Mouse (Mus musculus) ES-E14 (cell line): Measurements from ENCODE around the gene Neu2. TPM values are rescaled to one million over a fixed set of nuclear protein-coding genes. Genes with fewer than 3 reads are reported as not detected.

ENCODE experiments used
- DNase-seq: peaks from one replicate; pipeline ENCODE4 v3.0.0-alpha.2; 2013; ENCODE audit warnings: low read depth, low spot score
- H3K27ac ChIP-seq: 2 replicates; pipeline ENCODE4 v1.5.1; 2012; ENCODE audit warnings: low read depth, mild to moderate bottlenecking, low read length, moderate library complexity, mixed read lengths; ENCODE audit not compliant: poor library complexity, insufficient read depth, severe bottlenecking
- H3K36me3 ChIP-seq: 2 replicates; pipeline ENCODE4 v1.6.1; 2012; ENCODE audit warnings: mild to moderate bottlenecking, low read length, moderate library complexity, mixed read lengths; ENCODE audit not compliant: control insufficient read depth, poor library complexity, insufficient read depth, severe bottlenecking
- H3K4me1 ChIP-seq, 2 experiments: fragments of 150-350 bp in 1 of 2; sonication (generic) in 1 of 2; 2 replicates each; pipeline ENCODE4 v1.6.1; 2012; ENCODE audit warnings: low read length in 2 of 2, mild to moderate bottlenecking in 1 of 2, mixed read lengths in 1 of 2; ENCODE audit not compliant: control insufficient read depth in 2 of 2, insufficient read depth in 2 of 2, poor library complexity in 1 of 2
- H3K4me3 ChIP-seq, 2 experiments: fragments of 150-350 bp in 1 of 2; sonication (generic) in 1 of 2; 2 replicates each; pipeline ENCODE4 v1.5.1; 2012; ENCODE audit warnings: low read length in 2 of 2, low read depth in 1 of 2, mild to moderate bottlenecking in 1 of 2, mixed read lengths in 1 of 2; ENCODE audit not compliant: insufficient read depth in 1 of 2, poor library complexity in 1 of 2, severe bottlenecking in 1 of 2
- H3K9ac ChIP-seq: 2 replicates; pipeline ENCODE4 v1.6.1; 2012; ENCODE audit warnings: low read depth, mild to moderate bottlenecking, low read length, mixed read lengths; ENCODE audit not compliant: poor library complexity, insufficient read depth, severe bottlenecking
- H3K9me3 ChIP-seq: fragments of 150-350 bp; sonication (generic); 2 replicates; pipeline ENCODE4 v1.6.1; 2012; ENCODE audit warnings: low read depth, mild to moderate bottlenecking, low read length; ENCODE audit not compliant: control insufficient read depth, insufficient read depth
- CHD2 ChIP-seq: IDR thresholded peaks from 2 replicates; pipeline ENCODE4 v1.6.1; 2014; ENCODE audit warnings: mild to moderate bottlenecking, low read depth, low read length, inconsistent platforms
- HCFC1 ChIP-seq: IDR thresholded peaks from 2 replicates; pipeline ENCODE4 v1.6.1; 2012; ENCODE audit warnings: low read length, inconsistent platforms, borderline replicate concordance; ENCODE audit not compliant: insufficient read depth
- MAFK ChIP-seq: IDR thresholded peaks from 2 replicates; pipeline ENCODE4 v1.6.1; 2014; ENCODE audit warnings: mild to moderate bottlenecking, low read depth, low read length, inconsistent platforms; ENCODE audit not compliant: insufficient read depth
- ZC3H11A ChIP-seq: IDR thresholded peaks from 2 replicates; pipeline ENCODE4 v1.6.1; 2012; ENCODE audit warnings: low read depth, mild to moderate bottlenecking, inconsistent platforms, low read length, borderline replicate concordance
- ZNF384 ChIP-seq: IDR thresholded peaks from 2 replicates; pipeline ENCODE4 v1.6.1; 2012; ENCODE audit warnings: low read depth, low read length, inconsistent platforms
- in situ Hi-C, 2 experiments: fragments of 600-800 bp; cut with MboI; formaldehyde crosslinking; loops; one replicate each; pipeline ENCODE4 v1.15.1; 2025; ENCODE audit warnings: low sequenced_read_pairs in 2 of 2, inconsistent platforms in 1 of 2; ENCODE audit not compliant: unreplicated experiment in 2 of 2
- total RNA-seq: library from RNA; depleted of rRNA; stranded (reverse); fragments of 300-350 nt; gene quantifications from 2 replicates; pipeline ENCODE4 v1.2.3, GENCODE M21; 2012

Neu2 gene
- total RNA-seq, 1 experiment: not detected

DNA sequence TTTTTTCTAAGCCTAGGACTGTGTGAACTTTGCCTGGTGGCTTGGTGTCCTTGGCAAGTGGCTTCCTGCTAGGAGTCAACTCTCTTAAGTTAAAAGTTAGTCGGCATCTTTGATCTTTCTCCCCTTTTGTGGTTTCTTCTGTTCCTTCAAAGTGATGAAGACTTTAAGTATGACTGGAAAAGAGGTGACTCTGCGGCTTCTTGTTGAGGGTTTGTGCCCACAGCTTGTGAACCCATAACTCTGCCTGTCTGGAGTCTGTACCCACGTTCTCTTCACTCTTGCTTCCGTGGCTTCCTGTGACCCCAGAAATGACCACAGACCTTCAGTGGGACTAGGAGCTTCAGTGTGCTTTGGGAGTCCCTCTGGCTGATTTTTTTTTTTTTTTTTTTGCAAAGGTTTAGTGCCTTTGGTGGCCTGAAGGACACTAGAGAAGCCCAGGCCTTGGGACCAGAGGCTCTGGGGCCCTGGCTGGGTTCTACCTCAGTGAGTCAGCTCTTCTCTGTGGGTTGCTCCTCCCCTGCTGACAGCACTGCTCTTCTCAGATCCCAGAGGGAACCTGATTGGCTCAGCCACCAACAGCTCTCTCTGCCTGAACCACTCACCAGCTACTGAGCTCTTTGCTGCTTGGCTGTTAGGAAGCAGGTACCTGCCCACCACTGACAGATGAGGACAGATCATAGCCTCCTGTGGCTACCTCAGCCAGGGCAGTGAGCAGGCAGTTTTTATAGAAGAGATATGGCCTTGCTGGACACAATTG lies 127.6 kb downstream of the Neu2 start:
- no peak for DNase-seq
- H3K9me3 ChIP-seq: no peaks in the 10 kb centered on the region
- H3K36me3 ChIP-seq: no peaks in the 10 kb centered on the region
- no peak overlapping the region for H3K9ac ChIP-seq
- peak; percentile 50; the same call in 1 of the 2 replicates for TF ChIP-seq MAFK
- TF ChIP-seq CHD2: peak; percentile 47; the same call in 1 of the 2 replicates
- no peak for TF ChIP-seq HCFC1
- no peak for TF ChIP-seq ZNF384
- in situ Hi-C loops: no loop called here
- H3K27ac ChIP-seq: no peak overlapping the region
- no peak overlapping the region for H3K4me3 ChIP-seq
- peaks cover 0 to 9% of the 10 kb centered on the region in 2 experiments; a peak in 1 of 4 replicates for H3K4me1 ChIP-seq

DNA sequence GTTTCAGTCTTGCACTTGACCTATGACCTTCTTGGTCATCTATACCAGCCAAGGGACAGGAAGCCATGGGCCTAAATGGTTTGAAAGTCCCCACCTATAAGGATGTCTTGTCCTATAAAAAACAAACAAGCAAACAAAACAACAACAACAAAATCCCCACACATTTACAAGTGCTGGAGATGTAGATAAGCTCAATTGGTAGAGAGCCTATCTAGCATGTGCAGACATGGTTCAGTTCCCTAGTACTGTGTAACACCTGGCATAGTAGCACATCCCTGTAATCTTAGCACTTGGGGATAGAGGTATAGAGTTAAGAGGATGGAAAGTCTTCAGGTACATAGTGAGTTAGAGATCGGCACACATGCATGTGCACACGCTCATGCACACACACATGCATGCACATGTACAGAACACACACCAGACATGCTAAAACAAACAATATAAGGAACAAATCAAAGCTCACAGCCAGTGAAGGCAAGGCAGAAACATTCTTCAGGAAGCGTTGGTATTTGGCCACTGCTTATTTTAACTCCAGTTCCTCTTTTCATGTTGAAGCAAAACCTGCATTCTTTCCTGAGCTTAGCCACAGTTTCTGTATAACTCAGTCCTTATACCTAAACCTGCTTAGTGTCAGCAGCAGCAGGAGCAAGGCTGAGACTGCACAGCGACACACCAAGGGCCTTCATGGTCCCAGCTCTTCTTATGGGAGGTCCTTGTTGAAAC lies 128.3 kb downstream of the Neu2 start:
- peaks cover 0 to 9% of the 10 kb centered on the region in 2 experiments; a peak in 1 of 4 replicates for H3K4me1 ChIP-seq
- no peaks in the 10 kb centered on the region for H3K36me3 ChIP-seq
- H3K9ac ChIP-seq: no peak overlapping the region
- TF ChIP-seq CHD2 (no peak), MAFK (no peak), ZNF384 (no peak), HCFC1 (no peak), ZC3H11A (no peak)
- H3K9me3 ChIP-seq: no peaks in the 10 kb centered on the region
- no peak overlapping the region for H3K27ac ChIP-seq
- DNase-seq: no peak
- H3K4me3 ChIP-seq: no peak overlapping the region
- in situ Hi-C loops: no loop called here

DNA sequence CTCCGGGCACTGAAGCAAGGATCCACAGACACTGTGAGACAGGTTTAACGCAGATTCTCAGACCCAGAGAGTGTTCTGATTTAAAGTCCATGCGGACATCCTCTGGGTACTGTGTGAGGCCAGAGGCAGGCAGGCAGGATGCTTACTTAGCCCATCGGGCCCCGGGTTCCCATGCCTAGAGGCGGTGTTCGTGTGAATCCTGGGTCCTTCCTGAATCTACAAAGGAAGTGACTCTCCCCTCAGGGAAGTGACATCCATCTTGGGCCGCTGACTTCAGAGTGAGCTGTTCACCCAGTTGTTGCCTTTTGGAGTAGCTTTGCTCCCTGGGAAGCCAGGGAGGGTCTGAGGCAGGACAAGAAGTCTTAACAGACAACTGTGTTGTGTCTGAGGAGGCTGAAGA lies 130.0 kb downstream of the Neu2 start:
- no peak for TF ChIP-seq CHD2
- no peak for DNase-seq
- Histone ChIP-seq H3K27ac (no peak overlapping the region), H3K9me3 (no peaks in the 10 kb centered on the region), H3K9ac (no peak overlapping the region), H3K4me3 (no peak overlapping the region), H3K36me3 (no peaks in the 10 kb centered on the region), H3K4me1 (peaks cover 0 to 9% of the 10 kb centered on the region in 2 experiments; a peak in 1 of 4 replicates)
- in situ Hi-C loops: no loop called here

DNA sequence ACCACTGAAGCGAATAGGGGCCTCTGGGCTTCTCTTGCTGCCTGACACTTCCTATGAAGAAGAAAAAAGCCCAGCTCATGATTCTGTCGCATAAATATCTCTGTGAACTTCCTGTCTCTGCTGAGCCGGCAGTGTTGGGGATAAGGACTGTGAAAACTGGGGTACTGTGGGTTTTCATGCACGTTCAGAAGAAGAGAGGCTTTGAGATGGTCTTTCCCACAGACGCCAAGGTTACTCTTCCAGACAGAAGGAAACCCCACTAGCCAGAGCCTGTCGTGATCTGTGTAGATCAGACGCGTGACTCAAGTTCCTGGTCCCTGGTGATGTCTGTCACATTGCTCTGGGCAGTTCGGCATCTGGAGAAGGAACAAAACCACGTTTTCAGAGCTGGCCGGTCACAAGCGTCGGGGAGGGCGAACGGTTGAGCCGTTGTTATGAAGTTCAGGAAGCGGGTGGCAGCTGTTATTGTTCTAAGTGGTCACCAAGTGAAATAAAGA lies 130.5 kb downstream of the Neu2 start:
- no peaks in the 10 kb centered on the region for H3K9me3 ChIP-seq
- in situ Hi-C loops: no loop called here
- peaks cover 0 to 9% of the 10 kb centered on the region in 2 experiments; a peak in 1 of 4 replicates for H3K4me1 ChIP-seq
- no peak overlapping the region for H3K27ac ChIP-seq
- H3K4me3 ChIP-seq: no peak overlapping the region
- no peaks in the 10 kb centered on the region for H3K36me3 ChIP-seq
- no peak for TF ChIP-seq HCFC1
- TF ChIP-seq MAFK: no peak
- no peak for TF ChIP-seq ZC3H11A
- no peak for TF ChIP-seq CHD2
- TF ChIP-seq ZNF384: no peak
- H3K9ac ChIP-seq: no peak overlapping the region
- no peak for DNase-seq
